Mouse (Mus musculus): ENCODE measurements around the gene Olfr728. TPM values are rescaled to one million over a fixed set of nuclear protein-coding genes. Genes with fewer than 3 reads are reported as not detected.

The Olfr728 gene
- not detected in 2 replicates for polyA plus RNA-seq (2012; rRNA removed)

GRCm38 (mm10) chr14:50142580-50142979, at the start of gene Olfr728:
Gene Olfr728, minus strand, starts transcription at chr14:50142680.

GRCm38 (mm10) chr14:50188098-50188497, 45.6 kb upstream of the Olfr728 start, which contains the start of gene Olfr730:
Gene Olfr730, minus strand, starts transcription at chr14:50188198.

GRCm38 (mm10) chr14:50152810-50153209, 10.3 kb upstream of the Olfr728 start, which contains the start of gene Olfr729:
Gene Olfr729, minus strand, starts transcription at chr14:50152910.

GRCm38 (mm10) chr14:50122886-50123285, 19.6 kb downstream of the Olfr728 start, which contains the start of gene Olfr727:
Gene Olfr727, plus strand, starts transcription at chr14:50123186.

GRCm38 (mm10) chr14:50090853-50091252, 51.6 kb downstream of the Olfr728 start, which contains the start of gene Olfr726:
Gene Olfr726, minus strand, starts transcription at chr14:50090953.

Other genes starting within 250 kb of the Olfr728 start
- not detected in 2 replicates for gene Olfr722, start 240.7 kb downstream of the Olfr728 start, polyA plus RNA-seq (2012; rRNA removed)
- not detected in 2 replicates for gene Olfr723, start 210.9 kb downstream of the Olfr728 start, polyA plus RNA-seq (2012; rRNA removed)
- gene Olfr724, start 179.4 kb downstream of the Olfr728 start, polyA plus RNA-seq (2012; rRNA removed): not detected in 2 replicates
- not detected in 2 replicates for gene Olfr725, start 102.3 kb downstream of the Olfr728 start, polyA plus RNA-seq (2012; rRNA removed)
- gene Olfr726, start 51.7 kb downstream of the Olfr728 start, polyA plus RNA-seq (2012; rRNA removed): not detected in 2 replicates
- not detected in 2 replicates for gene Olfr727, start 19.5 kb downstream of the Olfr728 start, polyA plus RNA-seq (2012; rRNA removed)
- not detected in 2 replicates for gene Olfr729, start 10.2 kb upstream of the Olfr728 start, polyA plus RNA-seq (2012; rRNA removed)
- not detected in 2 replicates for gene Olfr730, start 45.5 kb upstream of the Olfr728 start, polyA plus RNA-seq (2012; rRNA removed)
- gene Olfr731, start 99.2 kb upstream of the Olfr728 start, polyA plus RNA-seq (2012; rRNA removed): not detected in 2 replicates
- gene Olfr732, start 141.5 kb upstream of the Olfr728 start, polyA plus RNA-seq (2012; rRNA removed): not detected in 2 replicates
- gene Olfr733, start 158.8 kb upstream of the Olfr728 start, polyA plus RNA-seq (2012; rRNA removed): not detected in 2 replicates
- gene Olfr734, start 184.1 kb upstream of the Olfr728 start, polyA plus RNA-seq (2012; rRNA removed): not detected in 2 replicates
- not detected in 2 replicates for gene Olfr735, start 206.2 kb upstream of the Olfr728 start, polyA plus RNA-seq (2012; rRNA removed)
- gene Tlr11, start 215.2 kb upstream of the Olfr728 start, polyA plus RNA-seq (2012; rRNA removed): not detected in 2 replicates
- not detected in 2 replicates for gene Olfr736, start 238.5 kb upstream of the Olfr728 start, polyA plus RNA-seq (2012; rRNA removed)